Mouse (Mus musculus): ENCODE data around the gene Dnah7b. TPM values are rescaled to one million over a fixed set of nuclear protein-coding genes. Genes with fewer than 3 reads are reported as not detected.
"Not testable (repeated sequence)": the region's sequence is repeated elsewhere in the genome, so short reads cannot be mapped to it uniquely, and the experiment has no call there.

Gene Dnah7b
- polyA plus RNA-seq, 1 experiment, result 0.79 TPM

GRCm38 (mm10) chr1:46394681-46395297 lies 328.7 kb downstream of the Dnah7b start:
- H3K36me3 ChIP-seq (ENCODE audit: control insufficient read depth, insufficient read depth, low read length, poor library complexity, severe bottlenecking); H3K27me3 ChIP-seq (ENCODE audit: control insufficient read depth, insufficient read depth, low read length, poor library complexity, severe bottlenecking); H3K4me3 ChIP-seq (ENCODE audit: low read depth, low read length); H3K27ac ChIP-seq (ENCODE audit: insufficient read depth, low read length); H3K9ac ChIP-seq (ENCODE audit: low read depth, poor library complexity, severe bottlenecking); H3K4me1 ChIP-seq (ENCODE audit: control insufficient read depth, insufficient read depth, low read length); H3K9me3 ChIP-seq (replicated peaks; ENCODE audit: control insufficient read depth, insufficient read depth, low read length, poor library complexity, severe bottlenecking): not testable (repeated sequence)

GRCm38 (mm10) chr1:46408324-46409115 lies 342.4 kb downstream of the Dnah7b start:
- Histone ChIP-seq H3K9me3 (replicated peaks; ENCODE audit: control insufficient read depth, insufficient read depth, low read length, poor library complexity, severe bottlenecking) (no peaks in the 10 kb centered on the region), H3K4me3 (ENCODE audit: low read depth, low read length) (no peak overlapping the region), H3K9ac (ENCODE audit: low read depth, poor library complexity, severe bottlenecking) (no peak overlapping the region), H3K36me3 (ENCODE audit: control insufficient read depth, insufficient read depth, low read length, poor library complexity, severe bottlenecking) (no peaks in the 10 kb centered on the region), H3K27me3 (ENCODE audit: control insufficient read depth, insufficient read depth, low read length, poor library complexity, severe bottlenecking) (no peaks in the 10 kb centered on the region), H3K4me1 (ENCODE audit: control insufficient read depth, insufficient read depth, low read length) (no peaks in the 10 kb centered on the region), H3K27ac (ENCODE audit: insufficient read depth, low read length) (no peak overlapping the region)
- TF ChIP-seq CTCF (IDR thresholded peaks at IDR 0.05; ENCODE audit: low read depth, low read length), result no peak

DNA sequence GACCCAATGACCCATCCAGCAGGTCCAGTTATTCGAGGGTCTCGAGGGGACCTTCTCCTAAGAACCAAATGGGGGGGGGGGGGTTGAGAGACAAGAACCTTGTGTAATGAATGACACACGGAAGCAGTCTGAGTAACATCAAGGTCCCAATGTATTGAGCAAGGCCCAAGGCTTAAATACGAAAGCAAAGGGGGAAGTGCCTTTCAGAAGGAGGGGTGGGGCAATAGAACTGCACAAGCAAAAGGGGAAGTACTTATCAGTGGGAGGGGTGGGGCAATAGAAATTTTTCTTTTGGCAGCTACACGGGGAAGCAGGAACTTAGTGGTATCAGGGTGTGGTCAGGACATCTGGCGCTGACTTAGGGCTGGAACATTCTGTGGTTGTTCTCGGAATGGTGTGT lies 348.7 kb downstream of the Dnah7b start:
- not testable (repeated sequence) for H3K27me3 ChIP-seq (ENCODE audit: control insufficient read depth, insufficient read depth, low read length, poor library complexity, severe bottlenecking); H3K4me1 ChIP-seq (ENCODE audit: control insufficient read depth, insufficient read depth, low read length); H3K27ac ChIP-seq (ENCODE audit: insufficient read depth, low read length); H3K36me3 ChIP-seq (ENCODE audit: control insufficient read depth, insufficient read depth, low read length, poor library complexity, severe bottlenecking); H3K9ac ChIP-seq (ENCODE audit: low read depth, poor library complexity, severe bottlenecking); H3K9me3 ChIP-seq (replicated peaks; ENCODE audit: control insufficient read depth, insufficient read depth, low read length, poor library complexity, severe bottlenecking); H3K4me3 ChIP-seq (ENCODE audit: low read depth, low read length)

DNA sequence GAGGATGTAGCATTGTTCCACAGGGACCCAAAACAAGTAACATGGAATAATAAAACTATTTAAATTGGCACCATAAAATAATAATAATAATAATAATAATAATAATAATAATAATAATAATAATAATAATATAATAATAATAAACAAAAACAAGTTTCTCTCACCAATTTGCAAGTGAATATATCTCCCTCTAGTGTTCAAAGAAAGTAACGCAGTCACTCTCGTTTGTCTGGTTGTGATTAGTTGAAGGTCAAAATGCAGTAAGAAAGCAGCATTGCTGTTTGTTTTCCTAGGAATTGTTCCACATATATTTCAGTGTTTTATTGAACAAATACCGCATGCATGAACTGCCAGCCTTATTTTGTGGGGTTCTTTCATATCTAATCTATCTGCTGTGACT lies 350.8 kb downstream of the Dnah7b start:
- H3K36me3 ChIP-seq (ENCODE audit: control insufficient read depth, insufficient read depth, low read length, poor library complexity, severe bottlenecking); H3K4me3 ChIP-seq (ENCODE audit: low read depth, low read length); H3K9ac ChIP-seq (ENCODE audit: low read depth, poor library complexity, severe bottlenecking); H3K27me3 ChIP-seq (ENCODE audit: control insufficient read depth, insufficient read depth, low read length, poor library complexity, severe bottlenecking); H3K4me1 ChIP-seq (ENCODE audit: control insufficient read depth, insufficient read depth, low read length); H3K9me3 ChIP-seq (replicated peaks; ENCODE audit: control insufficient read depth, insufficient read depth, low read length, poor library complexity, severe bottlenecking); H3K27ac ChIP-seq (ENCODE audit: insufficient read depth, low read length): not testable (repeated sequence)

- not testable (repeated sequence) for H3K27me3 ChIP-seq (ENCODE audit: control insufficient read depth, insufficient read depth, low read length, poor library complexity, severe bottlenecking); H3K4me3 ChIP-seq (ENCODE audit: low read depth, low read length); H3K4me1 ChIP-seq (ENCODE audit: control insufficient read depth, insufficient read depth, low read length); H3K9ac ChIP-seq (ENCODE audit: low read depth, poor library complexity, severe bottlenecking); H3K36me3 ChIP-seq (ENCODE audit: control insufficient read depth, insufficient read depth, low read length, poor library complexity, severe bottlenecking); H3K27ac ChIP-seq (ENCODE audit: insufficient read depth, low read length); H3K9me3 ChIP-seq (replicated peaks; ENCODE audit: control insufficient read depth, insufficient read depth, low read length, poor library complexity, severe bottlenecking)
Observed at GRCm38 (mm10) chr1:46418966-46419365, 352.9 kb downstream of the Dnah7b start.

Other genes starting within 250 kb of the Dnah7b start
- 146 and 181 TPM in 2 replicates for gene Gm5269, start 176.0 kb upstream of the Dnah7b start, polyA plus RNA-seq (2011; ENCODE audit: insufficient read depth, insufficient read length, low read depth, missing spikeins)
- gene Slc40a1, start 139.8 kb upstream of the Dnah7b start, polyA plus RNA-seq (2011; ENCODE audit: insufficient read depth, insufficient read length, low read depth, missing spikeins), result 50.4 and 52.6 TPM in 2 replicates

Data from ES-Bruce4 (cell line).